Mouse (Mus musculus) liver, embryonic 15.5 days (tissue): ENCODE measurements around the gene Plod1. TPM values are rescaled to one million over a fixed set of nuclear protein-coding genes. Genes with fewer than 3 reads are reported as not detected.
A peak's percentile ranks its signal among the peaks of the same experiment; 100 is the strongest.

Source experiments
- ATAC-seq: fragments of 200-750 bp; cut with Nextera tagmentation; 2 replicates; pipeline ENCODE4 v1.8.0; 2017; ENCODE audit warnings: moderate number of reproducible peaks, mild to moderate bottlenecking, moderate library complexity; ENCODE audit not compliant: insufficient read depth
- H3K27ac ChIP-seq: fragments of 300-500 bp; sonication (generic); replicated peaks from 2 replicates; pipeline ENCODE4 v1.5.1; 2015; ENCODE audit warnings: mild to moderate bottlenecking, inconsistent platforms
- H3K27me3 ChIP-seq: fragments of 300-500 bp; sonication (generic); 2 replicates; pipeline ENCODE4 v1.6.1; 2015; ENCODE audit warnings: mild to moderate bottlenecking, inconsistent platforms
- H3K36me3 ChIP-seq: fragments of 300-500 bp; sonication (generic); replicated peaks from 2 replicates; pipeline ENCODE4 v1.6.1; 2015; ENCODE audit warnings: moderate library complexity, mild to moderate bottlenecking, inconsistent platforms
- H3K4me1 ChIP-seq: fragments of 300-500 bp; sonication (generic); replicated peaks from 2 replicates; pipeline ENCODE4 v1.6.1; 2015; ENCODE audit warnings: inconsistent platforms
- H3K4me2 ChIP-seq: fragments of 300-500 bp; sonication (generic); 2 replicates; pipeline ENCODE4 v1.6.1; 2015; ENCODE audit warnings: moderate library complexity, mild to moderate bottlenecking, inconsistent platforms
- H3K4me3 ChIP-seq: fragments of 300-500 bp; sonication (generic); replicated peaks from 2 replicates; pipeline ENCODE4 v1.5.1; 2015; ENCODE audit warnings: mild to moderate bottlenecking, inconsistent platforms
- H3K9ac ChIP-seq: fragments of 300-500 bp; sonication (generic); 2 replicates; pipeline ENCODE4 v1.6.1; 2015; ENCODE audit warnings: moderate library complexity, mild to moderate bottlenecking, inconsistent platforms
- H3K9me3 ChIP-seq: fragments of 300-500 bp; sonication (generic); replicated peaks from 2 replicates; pipeline ENCODE4 v1.6.1; 2016; ENCODE audit warnings: inconsistent platforms
- WGBS: fragments of 180-500 bp; shearing (Covaris S2); methylation state at CpG from one replicate; pipeline ENCODE4 v1.1.7; 2015; ENCODE audit warnings: mixed read lengths; ENCODE audit not compliant: insufficient replicate concordance; 5-methylcytosine and 5-hydroxymethylcytosine counted together
- polyA plus RNA-seq: library from polyadenylated mRNA; unstranded; fragments of >200 nt; fragmentation: Nextera tagmentation; extraction: Ambion mirVana; gene quantifications from 2 replicates; pipeline ENCODE4 v1.2.1, GENCODE M21; 2015

Plod1 gene
- polyA plus RNA-seq, 1 experiment from 2014 or later = 29.0 TPM

GRCm38 (mm10) chr4:147937021-147937420 is 454 bp upstream of the Plod1 start:
- Histone ChIP-seq H3K27me3 (peaks cover 30% of the 10 kb centered on the region; the same call in 1 of the 2 replicates), H3K9ac (peak overlapping the region; percentile 64; the same call in 1 of the 2 replicates), H3K4me3 (peak overlapping the region; percentile 65), H3K27ac (no peak overlapping the region), H3K4me2 (peak overlapping the region; percentile 90), H3K9me3 (no peaks in the 10 kb centered on the region), H3K36me3 (no peaks in the 10 kb centered on the region), H3K4me1 (peaks cover 45% of the 10 kb centered on the region)
- WGBS = 39% methylated on average over 3 of the region's 3 CpGs
- no peak for ATAC-seq

- Histone ChIP-seq H3K4me2 (peak overlapping the region; percentile 90), H3K4me1 (peaks cover 35% of the 10 kb centered on the region), H3K9me3 (no peaks in the 10 kb centered on the region), H3K27me3 (peaks cover 30% of the 10 kb centered on the region; the same call in 1 of the 2 replicates), H3K9ac (peak overlapping the region; percentile 64), H3K4me3 (peak overlapping the region; percentile 65), H3K27ac (no peak overlapping the region), H3K36me3 (0 out of 2 replicates have a peak, but pooled peaks cover 3% of the 10 kb centered on the region)
- 14% methylated on average over 9 of the region's 9 CpGs for WGBS
- no peak for ATAC-seq
These were observed 663 bp downstream of the Plod1 start for GRCm38 (mm10) chr4:147935904-147936303.

- H3K9ac ChIP-seq = no peak overlapping the region
- H3K9me3 ChIP-seq = no peaks in the 10 kb centered on the region
- WGBS = 53% methylated on average over 4 of the region's 4 CpGs
- ATAC-seq = no peak
- 0 out of 2 replicates have a peak overlapping the region, but pooled peaks have one; percentile 90 for H3K4me2 ChIP-seq
- peaks cover 9% of the 10 kb centered on the region; the same call in 1 of the 2 replicates for H3K36me3 ChIP-seq
- no peak overlapping the region for H3K4me3 ChIP-seq
- H3K27ac ChIP-seq = no peak overlapping the region
- H3K4me1 ChIP-seq = peaks cover 29% of the 10 kb centered on the region
- peaks cover 30% of the 10 kb centered on the region; the same call in 1 of the 2 replicates for H3K27me3 ChIP-seq
These were observed 2.0 kb downstream of the Plod1 start for GRCm38 (mm10) chr4:147934611-147935010.

- H3K27ac ChIP-seq = no peak overlapping the region
- H3K36me3 ChIP-seq = peaks cover 13% of the 10 kb centered on the region; the same call in 1 of the 2 replicates
- no peak for ATAC-seq
- no peak overlapping the region for H3K9ac ChIP-seq
- no peaks in the 10 kb centered on the region for H3K9me3 ChIP-seq
- WGBS = 43% methylated on average over 3 of the region's 3 CpGs
- H3K4me2 ChIP-seq = 0 out of 2 replicates have a peak overlapping the region, but pooled peaks have one; percentile 90
- H3K4me1 ChIP-seq = peaks cover 29% of the 10 kb centered on the region
- H3K27me3 ChIP-seq = peaks cover 29% of the 10 kb centered on the region; the same call in 1 of the 2 replicates
- H3K4me3 ChIP-seq = no peak overlapping the region
These were observed 2.4 kb downstream of the Plod1 start for GRCm38 (mm10) chr4:147934134-147934533.

- no peak overlapping the region for H3K4me2 ChIP-seq
- no peak for ATAC-seq
- no peaks in the 10 kb centered on the region for H3K9me3 ChIP-seq
- peaks cover 10% of the 10 kb centered on the region; the same call in 1 of the 2 replicates for H3K27me3 ChIP-seq
- peaks cover 14% of the 10 kb centered on the region; the same call in 1 of the 2 replicates for H3K36me3 ChIP-seq
- no peak overlapping the region for H3K4me3 ChIP-seq
- peaks cover 7% of the 10 kb centered on the region for H3K4me1 ChIP-seq
- 77% methylated on average over 14 of the region's 14 CpGs for WGBS
- H3K27ac ChIP-seq = no peak overlapping the region
- H3K9ac ChIP-seq = no peak overlapping the region
These were observed 5.6 kb downstream of the Plod1 start for GRCm38 (mm10) chr4:147930946-147931345.

GRCm38 (mm10) chr4:147928540-147928939 is 8.0 kb downstream of the Plod1 start:
- Histone ChIP-seq H3K27ac (no peak overlapping the region), H3K4me3 (no peak overlapping the region), H3K4me2 (no peak overlapping the region), H3K9ac (no peak overlapping the region), H3K9me3 (no peaks in the 10 kb centered on the region), H3K4me1 (no peaks in the 10 kb centered on the region), H3K27me3 (no peaks in the 10 kb centered on the region), H3K36me3 (peaks cover 23% of the 10 kb centered on the region)
- 70% methylated on average over 7 of the region's 7 CpGs for WGBS
- ATAC-seq = no peak

- H3K4me2 ChIP-seq = no peak overlapping the region
- ATAC-seq = no peak
- WGBS = 24% methylated on average over 9 of the region's 9 CpGs
These were observed 8.4 kb downstream of the Plod1 start for GRCm38 (mm10) chr4:147928136-147928535.

GRCm38 (mm10) chr4:147927705-147928104 is 8.9 kb downstream of the Plod1 start:
- WGBS = 23% methylated on average over 8 of the region's 8 CpGs
- Histone ChIP-seq H3K9ac (no peak overlapping the region), H3K9me3 (no peaks in the 10 kb centered on the region), H3K27me3 (no peaks in the 10 kb centered on the region), H3K4me2 (no peak overlapping the region), H3K27ac (no peak overlapping the region), H3K4me1 (no peaks in the 10 kb centered on the region), H3K4me3 (no peak overlapping the region), H3K36me3 (peaks cover 23% of the 10 kb centered on the region)
- ATAC-seq = 0 out of 2 replicates have a peak, but pooled peaks have one; percentile 11

More at GRCm38 (mm10) chr4:147928136-147928535, 8.4 kb downstream of the Plod1 start:
- Histone ChIP-seq H3K27me3 (no peaks in the 10 kb centered on the region), H3K9me3 (no peaks in the 10 kb centered on the region), H3K4me1 (no peaks in the 10 kb centered on the region), H3K36me3 (peaks cover 23% of the 10 kb centered on the region), H3K4me3 (no peak overlapping the region), H3K9ac (no peak overlapping the region), H3K27ac (no peak overlapping the region)

- 49% methylated on average over 11 of the region's 11 CpGs for WGBS
- Histone ChIP-seq H3K27me3 (no peaks in the 10 kb centered on the region), H3K4me3 (no peak overlapping the region), H3K4me1 (peaks cover 5% of the 10 kb centered on the region; the same call in 1 of the 2 replicates), H3K4me2 (no peak overlapping the region), H3K9me3 (no peaks in the 10 kb centered on the region), H3K36me3 (peaks cover 11% of the 10 kb centered on the region; the same call in 1 of the 2 replicates), H3K9ac (no peak overlapping the region), H3K27ac (no peak overlapping the region)
- ATAC-seq = no peak
These were observed 14.2 kb downstream of the Plod1 start for GRCm38 (mm10) chr4:147922341-147922740.

GRCm38 (mm10) chr4:147920973-147921372 is 15.6 kb downstream of the Plod1 start:
- ATAC-seq = no peak
- no peak overlapping the region for H3K27ac ChIP-seq
- 59% methylated on average over 10 of the region's 10 CpGs for WGBS
- H3K36me3 ChIP-seq = peaks cover 14% of the 10 kb centered on the region; the same call in 1 of the 2 replicates
- no peak overlapping the region for H3K4me2 ChIP-seq
- H3K4me1 ChIP-seq = peaks cover 5% of the 10 kb centered on the region; the same call in 1 of the 2 replicates
- no peak overlapping the region for H3K9ac ChIP-seq
- H3K9me3 ChIP-seq = no peaks in the 10 kb centered on the region
- no peaks in the 10 kb centered on the region for H3K27me3 ChIP-seq
- no peak overlapping the region for H3K4me3 ChIP-seq

- 0 out of 2 replicates have a peak, but pooled peaks have one; percentile 20 for ATAC-seq
- H3K9ac ChIP-seq = no peak overlapping the region
These were observed 18.0 kb downstream of the Plod1 start for GRCm38 (mm10) chr4:147918459-147919121.

More at GRCm38 (mm10) chr4:147918459-147919121, 18.0 kb downstream of the Plod1 start:
- 0 out of 2 replicates have a peak, but pooled peaks cover 11% of the 10 kb centered on the region for H3K36me3 ChIP-seq
- no peak overlapping the region for H3K4me3 ChIP-seq
- H3K27me3 ChIP-seq = no peaks in the 10 kb centered on the region
- no peak overlapping the region for H3K4me2 ChIP-seq
- 41% methylated on average over 7 of the region's 7 CpGs for WGBS
- no peaks in the 10 kb centered on the region for H3K9me3 ChIP-seq
- peaks cover 5% of the 10 kb centered on the region; the same call in 1 of the 2 replicates for H3K4me1 ChIP-seq
- H3K27ac ChIP-seq = no peak overlapping the region
